Mouse (Mus musculus) testis, postnatal 10 days (tissue): ENCODE data around the gene Slc9b1.

Experiments
- DNase-seq: peaks from one replicate; pipeline ENCODE4 v3.0.0; 2021; ENCODE audit warnings: low spot score

The Slc9b1 gene

DNA sequence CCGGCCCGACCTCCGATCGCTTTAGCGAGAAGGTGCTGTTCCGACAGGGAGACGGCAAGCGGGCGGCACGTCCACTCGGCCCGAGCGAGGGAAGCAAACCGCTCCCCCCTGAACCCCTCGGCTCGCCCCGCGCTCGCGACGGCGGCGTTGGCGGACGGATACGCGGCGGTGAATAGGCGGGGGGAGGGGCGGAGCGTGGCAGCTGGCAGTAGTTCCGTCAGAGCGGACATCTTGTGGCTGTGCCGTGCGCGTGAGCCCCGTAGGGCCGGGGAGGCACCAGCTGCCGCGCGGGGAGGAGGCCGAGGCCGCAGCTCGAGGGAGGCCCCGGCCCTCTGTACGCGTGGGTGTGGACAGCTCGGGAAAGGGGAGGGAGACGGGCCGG is 90.7 kb downstream of the Slc9b1 start:
- DNase-seq, result peak; percentile 98

GRCm38 (mm10) chr3:135438913-135439531 is 91.2 kb downstream of the Slc9b1 start:
- peak; percentile 89 for DNase-seq

DNA sequence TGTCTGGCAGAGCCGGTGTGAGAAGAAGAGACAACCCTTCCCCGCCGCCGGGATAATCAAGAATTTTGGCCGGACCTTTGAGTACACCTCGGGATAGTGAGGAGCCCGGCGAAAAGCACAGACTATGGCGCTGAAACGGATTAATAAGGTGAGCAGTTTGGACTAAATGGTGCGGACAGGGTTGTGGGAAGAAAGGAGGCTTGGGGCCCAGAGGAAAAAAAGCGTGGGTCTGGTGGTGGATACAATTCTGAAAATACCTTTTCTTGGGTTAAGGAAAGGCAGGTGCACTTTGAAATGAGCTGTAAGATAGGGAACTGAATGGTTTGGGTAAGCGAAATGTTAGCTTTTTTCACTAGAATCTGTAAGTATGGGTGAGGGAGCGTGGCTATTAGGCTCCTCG is 91.8 kb downstream of the Slc9b1 start:
- no peak for DNase-seq

GRCm38 (mm10) chr3:135440221-135440620 is 92.4 kb downstream of the Slc9b1 start:
- peak; percentile 53 for DNase-seq

DNA sequence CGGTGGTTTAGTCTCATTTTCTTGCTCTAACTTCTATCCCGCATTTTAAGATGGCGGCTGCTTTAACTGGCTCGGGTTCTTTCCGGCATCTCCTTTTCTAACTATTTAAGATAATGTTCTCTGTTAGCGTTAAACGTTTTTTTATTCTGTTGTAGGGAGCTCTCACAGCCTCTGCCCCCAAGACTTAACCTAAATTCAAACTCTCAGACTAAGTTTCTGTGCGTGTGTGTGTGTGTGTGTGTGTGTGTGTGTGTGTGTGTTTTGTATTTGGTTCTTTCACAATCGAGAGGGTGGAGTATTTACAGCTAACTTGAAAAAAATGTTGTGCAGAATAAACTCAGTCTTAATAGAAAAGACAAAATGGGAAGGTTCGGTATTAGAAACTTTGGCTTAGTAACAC is 92.8 kb downstream of the Slc9b1 start:
- no peak for DNase-seq

GRCm38 (mm10) chr3:135444930-135445329 is 97.1 kb downstream of the Slc9b1 start:
- no peak for DNase-seq
